Mouse (Mus musculus) hindbrain, embryonic 12.5 days (tissue): Measurements from ENCODE around the gene Tomm6. TPM values are rescaled to one million over a fixed set of nuclear protein-coding genes. Genes with fewer than 3 reads are reported as not detected.
"Not testable (repeated sequence)": the region's sequence is repeated elsewhere in the genome, so short reads cannot be mapped to it uniquely, and the experiment has no call there.

Experiments used
- ATAC-seq: fragments of 200-750 bp; cut with Nextera tagmentation; 2 replicates; pipeline ENCODE4 v1.8.0; 2017; ENCODE audit warnings: moderate TSS enrichment; ENCODE audit not compliant: low FRiP score
- H3K27ac ChIP-seq: fragments of 300-500 bp; sonication (generic); 2 replicates; pipeline ENCODE4 v1.5.1; 2016; ENCODE audit warnings: mild to moderate bottlenecking
- H3K27me3 ChIP-seq: fragments of 300-500 bp; sonication (generic); 2 replicates; pipeline ENCODE4 v1.6.1; 2016; ENCODE audit warnings: mild to moderate bottlenecking
- H3K36me3 ChIP-seq: fragments of 300-500 bp; sonication (generic); 2 replicates; pipeline ENCODE4 v1.6.1; 2016; ENCODE audit warnings: mild to moderate bottlenecking
- H3K4me1 ChIP-seq: fragments of 300-500 bp; sonication (generic); 2 replicates; pipeline ENCODE4 v1.6.1; 2016
- H3K4me2 ChIP-seq: fragments of 300-500 bp; sonication (generic); replicated peaks from 2 replicates; pipeline ENCODE4 v1.6.1; 2016; ENCODE audit warnings: mild to moderate bottlenecking
- H3K4me3 ChIP-seq: fragments of 300-500 bp; sonication (generic); 2 replicates; pipeline ENCODE4 v1.5.1; 2016; ENCODE audit warnings: mild to moderate bottlenecking
- H3K9ac ChIP-seq: fragments of 300-500 bp; sonication (generic); 2 replicates; pipeline ENCODE4 v1.6.1; 2016; ENCODE audit warnings: mild to moderate bottlenecking, moderate library complexity
- H3K9me3 ChIP-seq: fragments of 300-500 bp; sonication (generic); replicated peaks from 2 replicates; pipeline ENCODE4 v1.6.1; 2016; ENCODE audit warnings: mild to moderate bottlenecking
- WGBS: fragments of 180-500 bp; shearing (Covaris S2); methylation state at CpG from one replicate; pipeline ENCODE4 v1.1.7; 2016; 5-methylcytosine and 5-hydroxymethylcytosine counted together
- polyA plus RNA-seq: library from polyadenylated mRNA; unstranded; fragments of >200 nt; fragmentation: Nextera tagmentation; extraction: Ambion mirVana; gene quantifications from 2 replicates; pipeline ENCODE4 v1.2.1, GENCODE M21; 2016

Gene Tomm6
- polyA plus RNA-seq, 1 experiment from 2014 or later = 339 TPM

- peak overlapping the region; percentile 58 for H3K9ac ChIP-seq
- H3K4me3 ChIP-seq = peak overlapping the region; percentile 36
- no peaks in the 10 kb centered on the region for H3K9me3 ChIP-seq
- WGBS = 7% methylated on average over 14 of the region's 14 CpGs
- H3K27me3 ChIP-seq = peaks cover 27% of the 10 kb centered on the region
- peaks cover 18% of the 10 kb centered on the region for H3K4me1 ChIP-seq
- no peak overlapping the region for H3K27ac ChIP-seq
- peak overlapping the region; percentile 72 for H3K4me2 ChIP-seq
- ATAC-seq = peak; percentile 38
- peaks cover 15% of the 10 kb centered on the region for H3K36me3 ChIP-seq
Observed at GRCm38 (mm10) chr17:47671988-47672310, 16.2 kb downstream of the Tomm6 start.

- no peak for ATAC-seq
- H3K4me2 ChIP-seq = no peak overlapping the region
- no peaks in the 10 kb centered on the region for H3K36me3 ChIP-seq
- peaks cover 18% of the 10 kb centered on the region for H3K4me1 ChIP-seq
- no peaks in the 10 kb centered on the region for H3K9me3 ChIP-seq
- H3K27ac ChIP-seq = no peak overlapping the region
- 67% methylated on average over 4 of the region's 4 CpGs for WGBS
- peaks cover 27% of the 10 kb centered on the region for H3K27me3 ChIP-seq
- H3K4me3 ChIP-seq = no peak overlapping the region
- H3K9ac ChIP-seq = no peak overlapping the region
Observed at GRCm38 (mm10) chr17:47669166-47669565, 19.0 kb downstream of the Tomm6 start.

DNA sequence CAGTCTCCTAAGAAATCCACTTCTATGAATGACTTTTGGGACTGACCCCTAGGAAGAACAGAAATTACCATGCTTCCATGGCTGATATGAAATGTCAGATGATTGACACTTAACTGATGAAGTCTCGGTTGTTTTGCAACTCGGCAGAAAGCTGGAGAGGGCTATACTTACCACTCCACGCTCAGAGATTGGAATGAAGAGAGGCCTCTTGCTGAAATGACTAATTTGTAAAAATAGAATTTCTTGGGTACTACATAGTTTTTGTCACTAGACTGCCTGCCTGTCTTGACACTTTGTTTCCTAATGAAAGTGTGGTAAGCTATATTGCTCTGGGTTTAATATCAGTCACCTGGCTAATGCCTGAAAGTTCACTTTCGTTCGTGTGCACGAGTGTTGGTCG lies 23.7 kb downstream of the Tomm6 start:
- no peak for ATAC-seq
- H3K4me3 ChIP-seq = no peak overlapping the region

GRCm38 (mm10) chr17:47663009-47663713 lies 25.0 kb downstream of the Tomm6 start:
- H3K27me3 ChIP-seq = no peaks in the 10 kb centered on the region
- no peak overlapping the region for H3K9ac ChIP-seq
- no peaks in the 10 kb centered on the region for H3K9me3 ChIP-seq
- H3K4me3 ChIP-seq = no peak overlapping the region
- H3K4me2 ChIP-seq = no peak overlapping the region
- peak overlapping the region; percentile 26; the same call in 1 of the 2 replicates for H3K27ac ChIP-seq
- H3K4me1 ChIP-seq = peaks cover 6% of the 10 kb centered on the region; the same call in 1 of the 2 replicates
- 30% methylated on average over 9 of the region's 9 CpGs for WGBS
- peak; percentile 40; the same call in 1 of the 2 replicates for ATAC-seq
- peaks cover 7% of the 10 kb centered on the region for H3K36me3 ChIP-seq

More for the DNA sequence above, 23.7 kb downstream of the Tomm6 start:
- H3K4me1 ChIP-seq = peaks cover 6% of the 10 kb centered on the region; the same call in 1 of the 2 replicates
- peaks cover 5% of the 10 kb centered on the region for H3K36me3 ChIP-seq
- H3K27ac ChIP-seq = no peak overlapping the region
- WGBS = 83% methylated on average over 7 of the region's 7 CpGs
- H3K27me3 ChIP-seq = no peaks in the 10 kb centered on the region
- no peak overlapping the region for H3K4me2 ChIP-seq
- no peak overlapping the region for H3K9ac ChIP-seq
- no peaks in the 10 kb centered on the region for H3K9me3 ChIP-seq

GRCm38 (mm10) chr17:47658741-47659243 lies 29.4 kb downstream of the Tomm6 start:
- H3K4me1 ChIP-seq = peaks cover 6% of the 10 kb centered on the region; the same call in 1 of the 2 replicates
- no peak overlapping the region for H3K4me3 ChIP-seq
- H3K4me2 ChIP-seq = no peak overlapping the region
- ATAC-seq = no peak
- 89% methylated on average over 3 of the region's 3 CpGs for WGBS
- H3K27ac ChIP-seq = no peak overlapping the region
- H3K27me3 ChIP-seq = no peaks in the 10 kb centered on the region
- peaks cover 13% of the 10 kb centered on the region for H3K36me3 ChIP-seq
- H3K9ac ChIP-seq = no peak overlapping the region
- no peaks in the 10 kb centered on the region for H3K9me3 ChIP-seq

GRCm38 (mm10) chr17:47657901-47658300 lies 30.3 kb downstream of the Tomm6 start:
- Histone ChIP-seq H3K4me3 (no peak overlapping the region), H3K9me3 (no peaks in the 10 kb centered on the region), H3K36me3 (peaks cover 17% of the 10 kb centered on the region), H3K27me3 (no peaks in the 10 kb centered on the region), H3K4me1 (no peaks in the 10 kb centered on the region), H3K27ac (no peak overlapping the region), H3K4me2 (no peak overlapping the region), H3K9ac (no peak overlapping the region)
- 84% methylated on average over 4 of the region's 4 CpGs for WGBS
- no peak for ATAC-seq

DNA sequence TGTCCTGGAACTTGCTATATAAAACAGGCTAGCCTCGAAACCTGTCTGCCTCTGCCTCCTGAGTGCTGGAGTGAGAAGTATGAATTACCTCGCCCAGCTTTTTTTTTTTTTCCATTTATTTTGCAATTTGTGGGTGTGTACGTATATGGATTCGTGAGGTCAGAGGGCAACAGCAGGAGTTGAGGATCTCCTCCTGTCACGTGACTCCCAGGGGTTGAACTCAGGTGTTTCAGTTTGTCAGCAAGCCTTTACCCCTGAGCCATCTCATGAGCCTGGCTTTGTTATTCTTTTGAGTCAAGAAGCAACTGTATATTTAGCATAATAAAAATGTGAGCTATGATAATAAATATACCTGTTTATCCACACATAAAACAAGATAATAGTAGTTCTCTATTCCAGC lies 32.5 kb downstream of the Tomm6 start:
- WGBS = 70% methylated on average over 5 of the region's 5 CpGs

DNA sequence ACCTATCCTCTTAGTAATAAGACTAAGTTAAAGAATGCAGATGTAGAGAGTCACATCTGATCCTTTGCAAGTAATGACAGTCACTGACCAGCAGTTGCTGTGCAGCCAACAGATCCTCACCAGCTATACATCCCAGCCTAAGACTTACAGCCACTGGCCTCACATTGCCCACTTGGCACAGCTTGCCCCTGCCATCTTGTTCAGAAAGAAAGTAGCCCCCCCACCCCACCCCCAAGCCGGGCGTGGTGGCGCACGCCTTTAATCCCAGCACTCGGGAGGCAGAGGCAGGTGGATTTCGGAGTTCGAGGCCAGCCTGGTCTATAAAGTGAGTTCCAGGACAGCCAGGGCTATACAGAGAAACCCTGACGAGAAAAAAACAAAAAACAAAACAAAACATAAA lies 33.8 kb downstream of the Tomm6 start:
- WGBS = 96% methylated on average over 8 of the region's 8 CpGs
- H3K27ac ChIP-seq, ATAC-seq: not testable (repeated sequence)

More for the DNA sequence above, 32.5 kb downstream of the Tomm6 start:
- Histone ChIP-seq H3K27ac (no peak overlapping the region), H3K36me3 (peaks cover 17% of the 10 kb centered on the region), H3K9ac (no peak overlapping the region), H3K4me1 (0 out of 2 replicates have a peak, but pooled peaks cover 3% of the 10 kb centered on the region), H3K9me3 (no peaks in the 10 kb centered on the region), H3K4me2 (no peak overlapping the region), H3K4me3 (no peak overlapping the region), H3K27me3 (no peaks in the 10 kb centered on the region)
- no peak for ATAC-seq

GRCm38 (mm10) chr17:47651953-47652352 lies 36.2 kb downstream of the Tomm6 start:
- no peak for ATAC-seq
- H3K4me2 ChIP-seq = no peak overlapping the region
- H3K4me3 ChIP-seq = no peak overlapping the region
- no peaks in the 10 kb centered on the region for H3K9me3 ChIP-seq
- no peak overlapping the region for H3K27ac ChIP-seq
- no peak overlapping the region for H3K9ac ChIP-seq
- WGBS = 59% methylated on average over 2 of the region's 2 CpGs
- peaks cover 3% of the 10 kb centered on the region; the same call in 1 of the 2 replicates for H3K4me1 ChIP-seq
- peaks cover 10% of the 10 kb centered on the region for H3K36me3 ChIP-seq
- no peaks in the 10 kb centered on the region for H3K27me3 ChIP-seq

More for the DNA sequence above, 33.8 kb downstream of the Tomm6 start:
- H3K36me3 ChIP-seq = peaks cover 11% of the 10 kb centered on the region
- H3K4me2 ChIP-seq, H3K9me3 ChIP-seq, H3K27me3 ChIP-seq, H3K9ac ChIP-seq, H3K4me3 ChIP-seq, H3K4me1 ChIP-seq: not testable (repeated sequence)

DNA sequence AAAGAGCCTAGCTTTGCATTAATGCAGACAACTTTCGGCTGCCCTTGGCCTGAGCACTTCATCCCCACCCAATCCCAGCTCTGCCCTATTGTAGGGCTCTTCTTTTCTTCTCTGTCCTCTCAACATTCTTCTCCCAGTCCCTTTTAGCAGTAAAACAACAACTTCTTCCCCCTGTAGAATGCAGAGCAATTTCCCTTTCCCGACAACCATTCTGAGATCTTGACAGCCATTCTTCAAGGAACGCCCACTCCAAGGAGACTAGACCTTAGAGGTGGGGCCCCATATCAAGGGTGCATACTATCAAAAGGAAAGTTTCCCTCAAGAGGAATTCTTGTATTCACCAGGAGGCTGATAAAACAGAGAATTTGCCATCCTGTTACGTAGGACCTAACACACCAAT lies 39.2 kb downstream of the Tomm6 start:
- Histone ChIP-seq H3K4me3 (no peak overlapping the region), H3K9ac (no peak overlapping the region), H3K36me3 (peaks cover 5% of the 10 kb centered on the region), H3K4me1 (peaks cover 3% of the 10 kb centered on the region; the same call in 1 of the 2 replicates), H3K27me3 (no peaks in the 10 kb centered on the region), H3K27ac (no peak overlapping the region), H3K4me2 (no peak overlapping the region), H3K9me3 (no peaks in the 10 kb centered on the region)
- ATAC-seq = no peak
- 50% methylated on average over 4 of the region's 4 CpGs for WGBS

- ATAC-seq = no peak
- 80% methylated on average over 1 of the region's 1 CpGs for WGBS
Observed at GRCm38 (mm10) chr17:47646683-47647082, 41.5 kb downstream of the Tomm6 start.

DNA sequence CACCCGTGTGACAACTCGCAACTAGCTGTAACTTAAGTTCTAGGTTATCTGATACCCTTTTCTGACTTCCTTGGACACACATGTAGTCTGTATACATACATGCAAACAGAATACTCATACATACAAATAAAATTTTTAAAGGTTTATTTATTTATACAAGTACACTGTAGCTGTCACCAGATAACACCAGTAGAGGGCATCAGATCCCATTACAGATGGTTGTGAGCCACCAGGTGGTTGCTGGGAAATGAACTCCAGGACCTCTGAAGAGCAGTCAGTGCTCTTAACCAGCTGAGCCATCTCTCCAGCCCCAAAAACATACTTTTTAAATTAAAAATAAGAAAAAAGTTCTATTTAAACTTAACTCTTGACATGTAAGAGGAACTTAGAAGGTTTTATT lies 45.2 kb downstream of the Tomm6 start:
- no peaks in the 10 kb centered on the region for H3K27me3 ChIP-seq
- no peak for ATAC-seq
- H3K9ac ChIP-seq = no peak overlapping the region
- H3K9me3 ChIP-seq = no peaks in the 10 kb centered on the region
- WGBS = 91% methylated on average over 2 of the region's 2 CpGs
- H3K4me1 ChIP-seq = no peaks in the 10 kb centered on the region
- no peaks in the 10 kb centered on the region for H3K36me3 ChIP-seq
- no peak overlapping the region for H3K4me3 ChIP-seq
- no peak overlapping the region for H3K27ac ChIP-seq
- H3K4me2 ChIP-seq = no peak overlapping the region

More at GRCm38 (mm10) chr17:47646683-47647082, 41.5 kb downstream of the Tomm6 start:
- Histone ChIP-seq H3K4me1 (peaks cover 3% of the 10 kb centered on the region; the same call in 1 of the 2 replicates), H3K9ac (no peak overlapping the region), H3K4me2 (no peak overlapping the region), H3K4me3 (no peak overlapping the region), H3K27ac (no peak overlapping the region), H3K9me3 (no peaks in the 10 kb centered on the region), H3K36me3 (no peaks in the 10 kb centered on the region), H3K27me3 (no peaks in the 10 kb centered on the region)
